Mouse (Mus musculus): ENCODE measurements around the gene Zdhhc25.

Gene Zdhhc25

GRCm38 (mm10) chr15:88600002-88600401, at the start of gene Zdhhc25:
TSS of gene Zdhhc25 (plus strand) at chr15:88600302.
- no peak for DNase-seq (ENCODE audit: low read depth, low spot score)

- no peak for DNase-seq (ENCODE audit: low read depth, low spot score)
Measured at GRCm38 (mm10) chr15:88552852-88553251, 47.2 kb upstream of the Zdhhc25 start.

- DNase-seq (ENCODE audit: low read depth, low spot score): peak; percentile 43
Measured at GRCm38 (mm10) chr15:88555476-88555875, 44.6 kb upstream of the Zdhhc25 start.

- no peak for DNase-seq (ENCODE audit: low read depth, low spot score)
Measured at GRCm38 (mm10) chr15:88560637-88561036, 39.5 kb upstream of the Zdhhc25 start.

- DNase-seq (ENCODE audit: low read depth, low spot score): no peak
Measured at GRCm38 (mm10) chr15:88561058-88561730, 38.9 kb upstream of the Zdhhc25 start.

GRCm38 (mm10) chr15:88565307-88565706, 34.8 kb upstream of the Zdhhc25 start:
- DNase-seq (ENCODE audit: low read depth, low spot score): no peak

- DNase-seq (ENCODE audit: low read depth, low spot score): no peak
Measured at GRCm38 (mm10) chr15:88565806-88566205, 34.3 kb upstream of the Zdhhc25 start.

- no peak for DNase-seq (ENCODE audit: low read depth, low spot score)
Measured at GRCm38 (mm10) chr15:88570697-88571096, 29.4 kb upstream of the Zdhhc25 start.

- no peak for DNase-seq (ENCODE audit: low read depth, low spot score)
Measured at GRCm38 (mm10) chr15:88579461-88579860, 20.6 kb upstream of the Zdhhc25 start.

GRCm38 (mm10) chr15:88602496-88602895, 2.4 kb downstream of the Zdhhc25 start:
- DNase-seq (ENCODE audit: low read depth, low spot score): no peak

GRCm38 (mm10) chr15:88603091-88603732, 3.1 kb downstream of the Zdhhc25 start:
- no peak for DNase-seq (ENCODE audit: low read depth, low spot score)

GRCm38 (mm10) chr15:88603733-88604119, 3.6 kb downstream of the Zdhhc25 start:
- no peak for DNase-seq (ENCODE audit: low read depth, low spot score)

- no peak for DNase-seq (ENCODE audit: low read depth, low spot score)
Measured at GRCm38 (mm10) chr15:88604669-88605414, 4.7 kb downstream of the Zdhhc25 start.

GRCm38 (mm10) chr15:88605415-88605785, 5.3 kb downstream of the Zdhhc25 start:
- no peak for DNase-seq (ENCODE audit: low read depth, low spot score)

- no peak for DNase-seq (ENCODE audit: low read depth, low spot score)
Measured at GRCm38 (mm10) chr15:88617125-88617524, 17.0 kb downstream of the Zdhhc25 start.

GRCm38 (mm10) chr15:88618008-88618773, 18.1 kb downstream of the Zdhhc25 start:
- peak; percentile 45 for DNase-seq (ENCODE audit: low read depth, low spot score)

GRCm38 (mm10) chr15:88620017-88620416, 19.9 kb downstream of the Zdhhc25 start:
- DNase-seq (ENCODE audit: low read depth, low spot score): no peak

- no peak for DNase-seq (ENCODE audit: low read depth, low spot score)
Measured at GRCm38 (mm10) chr15:88623891-88624290, 23.8 kb downstream of the Zdhhc25 start.

- no peak for DNase-seq (ENCODE audit: low read depth, low spot score)
Measured at GRCm38 (mm10) chr15:88624874-88625277, 24.8 kb downstream of the Zdhhc25 start.

- DNase-seq (ENCODE audit: low read depth, low spot score): no peak
Measured at GRCm38 (mm10) chr15:88625303-88626066, 25.4 kb downstream of the Zdhhc25 start.

GRCm38 (mm10) chr15:88626886-88627488, 26.9 kb downstream of the Zdhhc25 start:
- no peak for DNase-seq (ENCODE audit: low read depth, low spot score)
